Mouse (Mus musculus): ENCODE results near the gene Gm5134.

DNA sequence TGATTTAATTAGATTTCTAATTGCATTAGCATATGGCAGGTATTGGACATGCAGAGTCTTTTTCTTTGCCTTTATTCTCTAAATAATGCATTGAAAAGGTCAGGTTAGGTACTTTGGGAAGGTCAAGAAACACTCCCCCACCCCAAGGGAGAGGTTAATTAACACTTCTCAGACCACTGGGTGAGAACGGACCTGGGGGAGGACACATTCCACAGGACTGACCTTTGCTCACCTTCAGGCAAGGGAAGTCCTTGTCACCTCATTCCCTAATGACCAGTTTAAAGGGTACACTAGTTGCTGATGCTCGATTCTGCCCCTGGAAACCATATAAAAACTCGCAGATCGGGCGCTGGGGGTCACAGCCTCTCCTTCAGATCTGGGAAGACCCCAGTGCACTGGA, 75.0 kb downstream of the Gm5134 start:
- TF ChIP-seq MXI1 (IDR thresholded peaks at IDR 0.05; ENCODE audit: low read depth, low read length) (no peak), CHD1 (IDR thresholded peaks at IDR 0.05; ENCODE audit: low read depth, low read length) (no peak), MYC (IDR thresholded peaks at IDR 0.05; ENCODE audit: low read depth, low read length) (no peak), ZMIZ1 (IDR thresholded peaks at IDR 0.05; ENCODE audit: low read depth, low read length) (no peak), CTCF (conservative IDR thresholded peaks at IDR 0.05 in 1 of 2, IDR thresholded peaks at IDR 0.05 in 1 of 2; ENCODE audit: low read depth in 2 of 2, low read length in 2 of 2) (no peak)

Measured in CH12.LX (cell line).